Mouse (Mus musculus): ENCODE measurements around the gene Anln. TPM values are rescaled to one million over a fixed set of nuclear protein-coding genes. Genes with fewer than 3 reads are reported as not detected.

The Anln gene
- polyA plus RNA-seq, 1 experiment from 2014 or later, result 55.7 TPM

DNA sequence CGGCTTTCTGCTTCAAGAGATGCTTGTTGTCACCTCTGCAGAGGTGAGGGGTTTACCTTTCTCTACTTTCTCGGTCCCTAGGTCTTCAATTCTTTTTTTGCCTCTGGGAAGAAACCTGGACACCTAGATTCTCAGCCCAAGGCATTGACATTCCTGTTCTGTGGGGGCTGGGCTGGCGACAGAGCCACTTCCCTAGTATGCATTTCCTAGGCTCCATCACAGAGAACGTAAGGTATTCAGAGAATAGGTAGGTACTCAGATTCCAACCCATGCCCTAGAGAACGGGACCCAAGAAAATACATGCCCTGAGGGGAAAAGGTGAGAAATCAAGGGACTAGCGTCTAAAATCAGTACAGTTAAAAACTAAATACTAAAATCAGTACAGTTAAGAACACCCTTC is 82.3 kb downstream of the Anln start:
- Histone ChIP-seq H3K36me3 (ENCODE audit: control insufficient read depth, insufficient read depth, low read length) (peaks cover 32% of the 10 kb centered on the region), H3K27ac (ENCODE audit: low read depth) (peak overlapping the region; percentile 66; the same call in 1 of the 2 replicates), H3K9ac (ENCODE audit: low read length) (peak overlapping the region; percentile 87), H3K27me3 (replicated peaks; ENCODE audit: control insufficient read depth, insufficient read depth, low read length) (no peaks in the 10 kb centered on the region), H3K4me2 (ENCODE audit: low read length) (peak overlapping the region; percentile 78), H3K4me3 (ENCODE audit: low read depth, low read length) (peak overlapping the region; percentile 60), H3K9me3 (ENCODE audit: control insufficient read depth, low read length) (no peaks in the 10 kb centered on the region), H3K4me1 (replicated peaks; ENCODE audit: control insufficient read depth, insufficient read depth, low read length) (peaks cover 7% of the 10 kb centered on the region)
- 13% methylated on average over 6 of the region's 6 CpGs for WGBS
- ATAC-seq (replicated peaks; ENCODE audit: low FRiP score, low TSS enrichment, low read depth), result no peak
- no peak for DNase-seq (ENCODE audit: low spot score)

DNA sequence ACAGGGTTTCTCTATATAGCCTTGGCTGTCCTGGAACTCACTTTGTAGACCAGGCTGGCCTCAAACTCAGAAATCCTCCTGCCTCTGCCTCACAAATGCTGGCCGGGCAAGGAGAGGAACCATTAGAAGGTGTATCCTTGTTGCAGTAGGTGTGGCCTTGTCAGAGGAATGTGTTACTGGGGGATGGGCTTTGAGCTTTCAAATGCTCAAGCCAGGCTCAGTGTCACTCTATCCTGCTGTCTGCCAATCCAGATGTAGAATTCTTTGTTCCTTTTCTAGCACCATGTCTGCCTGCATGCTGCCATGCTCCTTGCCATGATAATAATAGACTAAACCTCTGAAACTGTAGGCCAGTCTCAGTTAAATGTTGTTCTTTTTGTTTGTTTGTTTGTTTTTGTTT is 86.8 kb downstream of the Anln start:
- no peaks in the 10 kb centered on the region for H3K9me3 ChIP-seq (ENCODE audit: control insufficient read depth, low read length)
- H3K9ac ChIP-seq (ENCODE audit: low read length), result no peak overlapping the region
- H3K4me1 ChIP-seq (replicated peaks; ENCODE audit: control insufficient read depth, insufficient read depth, low read length), result peaks cover 7% of the 10 kb centered on the region
- DNase-seq (ENCODE audit: low spot score), result no peak
- ATAC-seq (replicated peaks; ENCODE audit: low FRiP score, low TSS enrichment, low read depth), result no peak
- no peak overlapping the region for H3K4me3 ChIP-seq (ENCODE audit: low read depth, low read length)
- 91% methylated on average over 1 of the region's 1 CpGs for WGBS
- H3K4me2 ChIP-seq (ENCODE audit: low read length), result no peak overlapping the region
- no peak overlapping the region for H3K27ac ChIP-seq (ENCODE audit: low read depth)
- no peaks in the 10 kb centered on the region for H3K27me3 ChIP-seq (replicated peaks; ENCODE audit: control insufficient read depth, insufficient read depth, low read length)
- H3K36me3 ChIP-seq (ENCODE audit: control insufficient read depth, insufficient read depth, low read length), result peaks cover 60% of the 10 kb centered on the region

Other genes with a start within 250 kb of the Anln start
- gene Pigyl, start 232.3 kb downstream of the Anln start, polyA plus RNA-seq (2014; fragmentation: Nextera tagmentation; extraction: Ambion mirVana), result 76.5 and 85.4 TPM in 2 replicates
- 0.12 and 0.42 TPM in 2 replicates for gene Zfp872, start 201.1 kb downstream of the Anln start, polyA plus RNA-seq (2014; fragmentation: Nextera tagmentation; extraction: Ambion mirVana)
- gene Zfp809, start 163.5 kb downstream of the Anln start, polyA plus RNA-seq (2014; fragmentation: Nextera tagmentation; extraction: Ambion mirVana), result 23.8 and 24.5 TPM in 2 replicates
- gene Zfp599, start 129.3 kb downstream of the Anln start, polyA plus RNA-seq (2014; fragmentation: Nextera tagmentation; extraction: Ambion mirVana), result 5.8 and 5.9 TPM in 2 replicates
- 19.0 and 19.4 TPM in 2 replicates for gene Zfp810, start 81.5 kb downstream of the Anln start, polyA plus RNA-seq (2014; fragmentation: Nextera tagmentation; extraction: Ambion mirVana)
- 5.3 and 5.9 TPM in 2 replicates for gene 9530077C05Rik, start 22.3 kb upstream of the Anln start, polyA plus RNA-seq (2014; fragmentation: Nextera tagmentation; extraction: Ambion mirVana)
- gene Gm17545, start 65.1 kb upstream of the Anln start, polyA plus RNA-seq (2014; fragmentation: Nextera tagmentation; extraction: Ambion mirVana), result not detected in 2 replicates
- 82.2 and 84.3 TPM in 2 replicates for gene Rp9, start 80.6 kb upstream of the Anln start, polyA plus RNA-seq (2014; fragmentation: Nextera tagmentation; extraction: Ambion mirVana)
- gene Bbs9, start 86.5 kb upstream of the Anln start, polyA plus RNA-seq (2014; fragmentation: Nextera tagmentation; extraction: Ambion mirVana), result 14.2 and 18.6 TPM in 2 replicates